Mouse (Mus musculus) CD4-positive helper T cell, adult 2 months (primary cell): Measurements from ENCODE around the gene Kdelc1.
A peak's percentile ranks its signal among the peaks of the same experiment; 100 is the strongest.

Experiments
- DNase-seq: peaks from one replicate; pipeline ENCODE4 v3.0.0-alpha.2; 2012; ENCODE audit warnings: low read depth, missing footprints, low spot score

Gene Kdelc1

GRCm38 (mm10) chr1:44118239-44119054, at the start of gene Kdelc1, which contains the start of gene Bivm:
Kdelc1 (minus strand) TSS chr1:44118808.
Bivm (plus strand) TSS chr1:44118957.
- peak; percentile 84 for DNase-seq

GRCm38 (mm10) chr1:44167859-44168383, 49.3 kb upstream of the Kdelc1 start:
- peak; percentile 12 for DNase-seq

- DNase-seq, result no peak
Measured at GRCm38 (mm10) chr1:44162389-44162788, 43.8 kb upstream of the Kdelc1 start.

GRCm38 (mm10) chr1:44161818-44162217, 43.2 kb upstream of the Kdelc1 start:
- DNase-seq, result no peak

- DNase-seq, result no peak
Measured at GRCm38 (mm10) chr1:44158317-44158716, 39.7 kb upstream of the Kdelc1 start.

- peak; percentile 51 for DNase-seq
Measured at GRCm38 (mm10) chr1:44155287-44155686, 36.7 kb upstream of the Kdelc1 start.

- peak; percentile 26 for DNase-seq
Measured at GRCm38 (mm10) chr1:44148706-44149105, 30.1 kb upstream of the Kdelc1 start.

- peak; percentile 91 for DNase-seq
Measured at GRCm38 (mm10) chr1:44147563-44148381, 29.2 kb upstream of the Kdelc1 start, which contains the start of gene Ercc5. Ercc5 (plus strand) TSS chr1:44147744.

- DNase-seq, result no peak
Measured at GRCm38 (mm10) chr1:44142747-44143146, 24.1 kb upstream of the Kdelc1 start.

GRCm38 (mm10) chr1:44140232-44140631, 21.6 kb upstream of the Kdelc1 start:
- DNase-seq, result no peak

- no peak for DNase-seq
Measured at GRCm38 (mm10) chr1:44129929-44130581, 11.4 kb upstream of the Kdelc1 start.

GRCm38 (mm10) chr1:44125590-44125989, 7.0 kb upstream of the Kdelc1 start:
- no peak for DNase-seq

- DNase-seq, result peak; percentile 66
Measured at GRCm38 (mm10) chr1:44122256-44122655, 3.6 kb upstream of the Kdelc1 start.

- no peak for DNase-seq
Measured at GRCm38 (mm10) chr1:44120074-44120406, 1.4 kb upstream of the Kdelc1 start.

GRCm38 (mm10) chr1:44119201-44120073, 829 bp upstream of the Kdelc1 start:
- DNase-seq, result peak; percentile 67

- DNase-seq, result no peak
Measured at GRCm38 (mm10) chr1:44117571-44117970, 1.0 kb downstream of the Kdelc1 start.

GRCm38 (mm10) chr1:44102939-44103338, 15.7 kb downstream of the Kdelc1 start:
- peak; percentile 8 for DNase-seq

GRCm38 (mm10) chr1:44102259-44102717, 16.3 kb downstream of the Kdelc1 start, which contains the start of gene Tex30:
Tex30 (minus strand) TSS chr1:44102441.
- DNase-seq, result peak; percentile 95

- DNase-seq, result peak; percentile 88
Measured at GRCm38 (mm10) chr1:44101448-44102225, 17.0 kb downstream of the Kdelc1 start.

- peak; percentile 68 for DNase-seq
Measured at GRCm38 (mm10) chr1:44064625-44065024, 54.0 kb downstream of the Kdelc1 start.
